Mouse (Mus musculus): ENCODE data around the gene Slc31a1. TPM values are rescaled to one million over a fixed set of nuclear protein-coding genes. Genes with fewer than 3 reads are reported as not detected.

Slc31a1 gene
- polyA plus RNA-seq, 1 experiment from 2014 or later = 49.0 TPM

GRCm38 (mm10) chr4:62419091-62419490 is 58.6 kb downstream of the Slc31a1 start:
- ATAC-seq (ENCODE audit: low read depth) (no peak), DNase-seq (ENCODE audit: low spot score) (no peak)
- no peaks in the 10 kb centered on the region for H3K27me3 ChIP-seq (replicated peaks; ENCODE audit: control insufficient read depth, insufficient read depth, low read length)
- peaks cover 100% of the 10 kb centered on the region for H3K36me3 ChIP-seq (ENCODE audit: control insufficient read depth, insufficient read depth, low read length)
- H3K9ac ChIP-seq (ENCODE audit: low read depth, low read length) = no peak overlapping the region
- H3K27ac ChIP-seq (replicated peaks; ENCODE audit: low read depth, low read length) = no peak overlapping the region
- no peak overlapping the region for H3K4me3 ChIP-seq (ENCODE audit: low read depth, low read length)
- no peak overlapping the region for H3K4me2 ChIP-seq (ENCODE audit: low read depth, low read length)
- no peaks in the 10 kb centered on the region for H3K4me1 ChIP-seq (ENCODE audit: control insufficient read depth, insufficient read depth, low read length)
- WGBS = 92% methylated on average over 6 of the region's 6 CpGs
- H3K9me3 ChIP-seq (ENCODE audit: control insufficient read depth, low read length) = no peaks in the 10 kb centered on the region

- no peak overlapping the region for H3K27ac ChIP-seq (replicated peaks; ENCODE audit: low read depth, low read length)
- no peak overlapping the region for H3K9ac ChIP-seq (ENCODE audit: low read depth, low read length)
- H3K4me1 ChIP-seq (ENCODE audit: control insufficient read depth, insufficient read depth, low read length) = no peaks in the 10 kb centered on the region
- H3K36me3 ChIP-seq (ENCODE audit: control insufficient read depth, insufficient read depth, low read length) = peaks cover 56% of the 10 kb centered on the region
- ATAC-seq (ENCODE audit: low read depth) = no peak
- no peak overlapping the region for H3K4me2 ChIP-seq (ENCODE audit: low read depth, low read length)
- H3K9me3 ChIP-seq (ENCODE audit: control insufficient read depth, low read length) = no peaks in the 10 kb centered on the region
- H3K4me3 ChIP-seq (ENCODE audit: low read depth, low read length) = no peak overlapping the region
- H3K27me3 ChIP-seq (replicated peaks; ENCODE audit: control insufficient read depth, insufficient read depth, low read length) = no peaks in the 10 kb centered on the region
- WGBS = 93% methylated on average over 4 of the region's 4 CpGs
- DNase-seq (ENCODE audit: low spot score) = no peak
Measured at GRCm38 (mm10) chr4:62425891-62426290, 65.4 kb downstream of the Slc31a1 start.

GRCm38 (mm10) chr4:62427978-62428758 is 67.6 kb downstream of the Slc31a1 start:
- 76% methylated on average over 14 of the region's 17 CpGs for WGBS
- Histone ChIP-seq H3K27me3 (replicated peaks; ENCODE audit: control insufficient read depth, insufficient read depth, low read length) (no peaks in the 10 kb centered on the region), H3K9me3 (ENCODE audit: control insufficient read depth, low read length) (no peaks in the 10 kb centered on the region), H3K4me1 (ENCODE audit: control insufficient read depth, insufficient read depth, low read length) (no peaks in the 10 kb centered on the region), H3K9ac (ENCODE audit: low read depth, low read length) (no peak overlapping the region), H3K4me3 (ENCODE audit: low read depth, low read length) (no peak overlapping the region), H3K27ac (replicated peaks; ENCODE audit: low read depth, low read length) (no peak overlapping the region), H3K36me3 (ENCODE audit: control insufficient read depth, insufficient read depth, low read length) (peaks cover 34% of the 10 kb centered on the region), H3K4me2 (ENCODE audit: low read depth, low read length) (no peak overlapping the region)
- ATAC-seq (ENCODE audit: low read depth) (0 out of 2 replicates have a peak, but pooled peaks have one; percentile 14), DNase-seq (ENCODE audit: low spot score) (no peak)

- Histone ChIP-seq H3K9me3 (ENCODE audit: control insufficient read depth, low read length) (no peaks in the 10 kb centered on the region), H3K4me2 (ENCODE audit: low read depth, low read length) (no peak overlapping the region), H3K4me1 (ENCODE audit: control insufficient read depth, insufficient read depth, low read length) (no peaks in the 10 kb centered on the region), H3K4me3 (ENCODE audit: low read depth, low read length) (no peak overlapping the region), H3K27me3 (replicated peaks; ENCODE audit: control insufficient read depth, insufficient read depth, low read length) (no peaks in the 10 kb centered on the region), H3K27ac (replicated peaks; ENCODE audit: low read depth, low read length) (no peak overlapping the region), H3K9ac (ENCODE audit: low read depth, low read length) (no peak overlapping the region), H3K36me3 (ENCODE audit: control insufficient read depth, insufficient read depth, low read length) (peaks cover 19% of the 10 kb centered on the region)
- 82% methylated on average over 9 of the region's 9 CpGs for WGBS
- ATAC-seq (ENCODE audit: low read depth) = no peak
- DNase-seq (ENCODE audit: low spot score) = no peak
Measured at GRCm38 (mm10) chr4:62429616-62430015, 69.1 kb downstream of the Slc31a1 start.

GRCm38 (mm10) chr4:62430678-62431077 is 70.2 kb downstream of the Slc31a1 start:
- Histone ChIP-seq H3K9me3 (ENCODE audit: control insufficient read depth, low read length) (no peaks in the 10 kb centered on the region), H3K36me3 (ENCODE audit: control insufficient read depth, insufficient read depth, low read length) (peaks cover 8% of the 10 kb centered on the region), H3K27me3 (replicated peaks; ENCODE audit: control insufficient read depth, insufficient read depth, low read length) (no peaks in the 10 kb centered on the region), H3K4me1 (ENCODE audit: control insufficient read depth, insufficient read depth, low read length) (no peaks in the 10 kb centered on the region), H3K4me3 (ENCODE audit: low read depth, low read length) (no peak overlapping the region), H3K4me2 (ENCODE audit: low read depth, low read length) (no peak overlapping the region), H3K9ac (ENCODE audit: low read depth, low read length) (no peak overlapping the region), H3K27ac (replicated peaks; ENCODE audit: low read depth, low read length) (no peak overlapping the region)
- no peak for DNase-seq (ENCODE audit: low spot score)
- no peak for ATAC-seq (ENCODE audit: low read depth)

- Histone ChIP-seq H3K4me3 (ENCODE audit: low read depth, low read length) (no peak overlapping the region), H3K27ac (replicated peaks; ENCODE audit: low read depth, low read length) (no peak overlapping the region), H3K9me3 (ENCODE audit: control insufficient read depth, low read length) (no peaks in the 10 kb centered on the region), H3K36me3 (ENCODE audit: control insufficient read depth, insufficient read depth, low read length) (0 out of 2 replicates have a peak, but pooled peaks cover under 1% of the 10 kb centered on the region), H3K4me2 (ENCODE audit: low read depth, low read length) (no peak overlapping the region), H3K27me3 (replicated peaks; ENCODE audit: control insufficient read depth, insufficient read depth, low read length) (no peaks in the 10 kb centered on the region), H3K4me1 (ENCODE audit: control insufficient read depth, insufficient read depth, low read length) (no peaks in the 10 kb centered on the region), H3K9ac (ENCODE audit: low read depth, low read length) (no peak overlapping the region)
- no peak for ATAC-seq (ENCODE audit: low read depth)
- WGBS = 71% methylated on average over 4 of the region's 4 CpGs
- DNase-seq (ENCODE audit: low spot score) = no peak
Measured at GRCm38 (mm10) chr4:62431522-62431921, 71.0 kb downstream of the Slc31a1 start.

GRCm38 (mm10) chr4:62433939-62434870 is 73.7 kb downstream of the Slc31a1 start:
- ATAC-seq (ENCODE audit: low read depth) (no peak), DNase-seq (ENCODE audit: low spot score) (no peak)

GRCm38 (mm10) chr4:62435081-62435480 is 74.6 kb downstream of the Slc31a1 start, which contains the start of gene Rnf183:
Gene Rnf183, minus strand, starts transcription at chr4:62435252.
- DNase-seq (ENCODE audit: low spot score) (no peak), ATAC-seq (ENCODE audit: low read depth) (no peak)
- no peaks in the 10 kb centered on the region for H3K27me3 ChIP-seq (replicated peaks; ENCODE audit: control insufficient read depth, insufficient read depth, low read length)
- no peak within 1 kb of the TSS for H3K9ac ChIP-seq (ENCODE audit: low read depth, low read length)
- no peaks in the 10 kb centered on the region for H3K9me3 ChIP-seq (ENCODE audit: control insufficient read depth, low read length)
- no peak within 1 kb of the TSS for H3K27ac ChIP-seq (replicated peaks; ENCODE audit: low read depth, low read length)
- no peaks in the 10 kb centered on the region for H3K36me3 ChIP-seq (ENCODE audit: control insufficient read depth, insufficient read depth, low read length)
- H3K4me3 ChIP-seq (ENCODE audit: low read depth, low read length) = no peak within 1 kb of the TSS
- 80% methylated on average over 6 of the region's 6 CpGs for WGBS
- no peak within 1 kb of the TSS for H3K4me2 ChIP-seq (ENCODE audit: low read depth, low read length)
- no peaks in the 10 kb centered on the region for H3K4me1 ChIP-seq (ENCODE audit: control insufficient read depth, insufficient read depth, low read length)

More at GRCm38 (mm10) chr4:62433939-62434870, 73.7 kb downstream of the Slc31a1 start:
- no peak overlapping the region for H3K27ac ChIP-seq (replicated peaks; ENCODE audit: low read depth, low read length)
- no peak overlapping the region for H3K9ac ChIP-seq (ENCODE audit: low read depth, low read length)
- no peaks in the 10 kb centered on the region for H3K27me3 ChIP-seq (replicated peaks; ENCODE audit: control insufficient read depth, insufficient read depth, low read length)
- WGBS = 63% methylated on average over 6 of the region's 7 CpGs
- no peak overlapping the region for H3K4me3 ChIP-seq (ENCODE audit: low read depth, low read length)
- no peaks in the 10 kb centered on the region for H3K4me1 ChIP-seq (ENCODE audit: control insufficient read depth, insufficient read depth, low read length)
- no peaks in the 10 kb centered on the region for H3K9me3 ChIP-seq (ENCODE audit: control insufficient read depth, low read length)
- H3K4me2 ChIP-seq (ENCODE audit: low read depth, low read length) = no peak overlapping the region
- no peaks in the 10 kb centered on the region for H3K36me3 ChIP-seq (ENCODE audit: control insufficient read depth, insufficient read depth, low read length)

All from embryonic facial prominence, embryonic 14.5 days (tissue).